Mouse (Mus musculus): Measurements from ENCODE around the gene Gdpgp1. TPM values are rescaled to one million over a fixed set of nuclear protein-coding genes. Genes with fewer than 3 reads are reported as not detected.

Gene Gdpgp1
- polyA plus RNA-seq, 1 experiment from 2014 or later: 4.5 TPM

Other genes starting within 250 kb of the Gdpgp1 start
- gene Zfp710, start 208.1 kb upstream of the Gdpgp1 start, polyA plus RNA-seq (2015; fragmentation: Nextera tagmentation; extraction: Ambion mirVana): 15.0 and 18.9 TPM in 2 replicates
- 217 and 273 TPM in 2 replicates for gene Idh2, start 117.5 kb upstream of the Gdpgp1 start, polyA plus RNA-seq (2015; fragmentation: Nextera tagmentation; extraction: Ambion mirVana)
- 22.1 and 23.2 TPM in 2 replicates for gene Sema4b, start 46.0 kb upstream of the Gdpgp1 start, polyA plus RNA-seq (2015; fragmentation: Nextera tagmentation; extraction: Ambion mirVana)
- 31.0 and 34.6 TPM in 2 replicates for gene Cib1, start 52 bp upstream of the Gdpgp1 start, polyA plus RNA-seq (2015; fragmentation: Nextera tagmentation; extraction: Ambion mirVana)
- 1.6 and 2.8 TPM in 2 replicates for gene Ttll13, start 13.5 kb downstream of the Gdpgp1 start, polyA plus RNA-seq (2015; fragmentation: Nextera tagmentation; extraction: Ambion mirVana)
- gene Ngrn, start 28.4 kb downstream of the Gdpgp1 start, polyA plus RNA-seq (2015; fragmentation: Nextera tagmentation; extraction: Ambion mirVana): 57.5 and 62.6 TPM in 2 replicates
- gene Vps33b, start 36.8 kb downstream of the Gdpgp1 start, polyA plus RNA-seq (2015; fragmentation: Nextera tagmentation; extraction: Ambion mirVana): 23.7 and 27.7 TPM in 2 replicates
- 38.3 and 48.2 TPM in 2 replicates for gene Prc1, start 61.6 kb downstream of the Gdpgp1 start, polyA plus RNA-seq (2015; fragmentation: Nextera tagmentation; extraction: Ambion mirVana)
- gene Rccd1, start 91.6 kb downstream of the Gdpgp1 start, polyA plus RNA-seq (2015; fragmentation: Nextera tagmentation; extraction: Ambion mirVana): 12.6 and 15.6 TPM in 2 replicates
- gene Unc45a, start 108.1 kb downstream of the Gdpgp1 start, polyA plus RNA-seq (2015; fragmentation: Nextera tagmentation; extraction: Ambion mirVana): 61.3 and 61.7 TPM in 2 replicates
- 22.0 and 24.7 TPM in 2 replicates for gene Hddc3, start 110.2 kb downstream of the Gdpgp1 start, polyA plus RNA-seq (2015; fragmentation: Nextera tagmentation; extraction: Ambion mirVana)
- gene Man2a2, start 138.5 kb downstream of the Gdpgp1 start, polyA plus RNA-seq (2015; fragmentation: Nextera tagmentation; extraction: Ambion mirVana): 23.6 and 24.8 TPM in 2 replicates
- gene Fes, start 155.1 kb downstream of the Gdpgp1 start, polyA plus RNA-seq (2015; fragmentation: Nextera tagmentation; extraction: Ambion mirVana): 5.8 and 6.2 TPM in 2 replicates
- 4.3 and 4.7 TPM in 2 replicates for gene Furin, start 172.6 kb downstream of the Gdpgp1 start, polyA plus RNA-seq (2015; fragmentation: Nextera tagmentation; extraction: Ambion mirVana)